Mouse (Mus musculus) T-helper 1 cell (primary cell): Measurements from ENCODE around the gene Il1f8.
"Not testable (repeated sequence)": the region's sequence is repeated elsewhere in the genome, so short reads cannot be mapped to it uniquely, and the experiment has no call there.

ENCODE experiments used
- in situ Hi-C: fragments of 300-600 bp; cut with MboI, MseI; formaldehyde crosslinking; loops from one replicate; pipeline ENCODE4 v1.15.1; 2025; ENCODE audit warnings: high pct_unique_total_duplicates

Il1f8 gene

DNA sequence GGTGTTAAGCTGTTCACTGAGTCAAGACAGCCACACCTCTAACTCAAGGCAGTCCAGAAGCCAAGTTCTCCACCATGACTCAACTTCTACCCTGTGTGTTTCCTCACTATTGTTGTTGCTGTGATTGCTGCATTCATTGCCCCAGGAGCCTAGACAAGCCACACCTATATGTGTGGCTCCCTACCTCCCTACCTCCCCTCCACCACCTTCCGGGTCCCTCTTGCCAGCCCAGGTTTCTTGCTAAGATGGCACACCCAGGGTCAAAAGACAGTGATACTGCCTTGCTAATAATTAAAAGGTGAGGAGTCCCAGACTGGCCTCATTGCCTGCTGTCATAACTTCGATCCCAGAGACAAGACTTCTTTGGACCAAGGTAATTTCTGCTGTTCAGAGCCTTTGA, at the start of gene Il1f8:
Gene Il1f8, plus strand, starts transcription at position 301 of the 400 bp plus-strand sequence.
- in situ Hi-C loops: no loop called here

DNA sequence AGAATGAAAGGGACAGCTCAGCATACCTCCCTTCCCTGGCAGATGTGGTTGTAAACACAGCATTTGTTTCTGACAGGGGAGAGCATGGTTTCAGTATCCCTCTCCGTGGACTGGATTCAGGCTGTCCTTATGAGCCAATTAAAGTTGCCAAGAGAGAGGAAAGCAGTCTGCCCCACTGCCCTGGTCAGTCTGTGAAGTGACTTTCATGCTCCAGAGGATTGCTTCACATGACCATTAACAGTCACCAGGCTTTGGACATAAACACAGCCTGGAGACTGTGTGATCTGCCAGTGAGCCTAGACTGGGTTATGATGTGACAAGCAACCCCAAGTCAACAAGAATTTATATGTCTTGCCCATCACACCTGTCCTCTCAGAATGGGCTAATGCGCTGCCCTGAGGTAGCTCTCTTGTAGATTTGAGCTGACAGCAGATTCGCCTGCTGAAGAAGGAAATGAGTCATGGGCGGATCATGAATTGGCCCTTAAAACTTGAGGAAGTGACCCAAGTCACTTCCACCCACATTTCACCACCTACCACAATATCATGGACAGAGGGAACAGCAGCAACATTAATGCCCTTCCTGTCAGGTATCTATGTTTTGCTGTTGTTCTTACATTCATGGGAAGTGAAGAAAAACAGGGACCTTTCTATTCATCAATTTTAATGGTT, 49.2 kb upstream of the Il1f8 start:
- in situ Hi-C loops: no loop called here

GRCm38 (mm10) chr2:24109085-24109484, 43.9 kb upstream of the Il1f8 start:
- in situ Hi-C loops: no loop called here

DNA sequence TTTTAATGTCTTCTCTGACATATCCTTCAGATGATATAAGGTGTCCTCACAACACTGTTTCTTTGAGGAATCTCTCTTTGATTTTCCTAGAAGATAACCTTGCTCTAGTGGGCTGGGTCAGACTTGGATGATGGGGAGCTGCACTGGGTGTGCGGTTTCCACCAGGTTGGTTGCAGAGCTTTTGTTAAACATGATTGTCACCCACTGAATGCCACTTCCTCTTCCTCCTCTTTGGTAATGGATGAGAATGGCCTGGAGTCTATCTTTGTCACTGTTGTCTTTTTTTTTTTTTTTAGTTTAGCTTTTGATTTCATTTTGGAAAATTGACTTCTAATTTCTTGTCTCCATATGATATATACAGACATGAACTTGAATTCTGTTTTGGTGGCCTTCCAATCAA, 18.6 kb upstream of the Il1f8 start:
- in situ Hi-C loops: no loop called here

- in situ Hi-C loops: not testable (repeated sequence)
Observed at GRCm38 (mm10) chr2:24181683-24182331, 28.8 kb downstream of the Il1f8 start.

DNA sequence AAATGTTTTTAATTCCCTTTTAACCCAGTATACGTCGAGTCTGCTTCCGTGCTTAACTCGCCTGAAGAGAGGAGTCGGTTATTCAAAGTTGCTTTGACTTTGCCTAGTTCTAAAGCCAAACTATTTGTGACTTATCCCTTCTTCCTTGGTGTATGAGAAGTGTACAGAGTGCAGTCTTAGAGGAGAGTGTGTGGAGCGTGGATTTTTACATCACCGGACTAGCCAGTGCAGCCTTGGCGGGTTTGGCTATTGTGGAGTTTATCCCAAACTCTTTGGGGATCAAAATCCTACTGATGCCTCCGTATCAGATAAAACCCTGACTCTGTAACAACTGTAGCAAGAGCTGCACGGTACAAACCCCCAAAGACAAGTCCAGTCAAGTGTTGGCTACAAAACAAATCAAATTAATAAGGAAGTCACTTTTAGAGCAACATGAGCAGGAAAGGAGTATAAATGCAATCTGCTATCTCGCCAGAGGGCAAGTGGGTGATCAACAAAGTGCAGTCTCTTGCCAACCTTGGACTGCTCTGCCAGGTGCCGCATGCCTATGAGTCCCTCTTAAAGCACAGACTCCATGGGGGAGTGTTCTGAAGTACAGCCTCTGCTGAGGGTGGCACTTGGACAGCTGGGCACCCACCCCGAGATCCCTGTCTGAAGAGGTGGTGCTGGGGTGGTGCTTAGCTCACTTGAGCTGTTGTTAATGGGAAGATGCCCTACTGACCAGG, 29.6 kb downstream of the Il1f8 start:
- in situ Hi-C loops: not testable (repeated sequence)

- in situ Hi-C loops: not testable (repeated sequence)
Observed at GRCm38 (mm10) chr2:24184092-24184491, 31.1 kb downstream of the Il1f8 start.

DNA sequence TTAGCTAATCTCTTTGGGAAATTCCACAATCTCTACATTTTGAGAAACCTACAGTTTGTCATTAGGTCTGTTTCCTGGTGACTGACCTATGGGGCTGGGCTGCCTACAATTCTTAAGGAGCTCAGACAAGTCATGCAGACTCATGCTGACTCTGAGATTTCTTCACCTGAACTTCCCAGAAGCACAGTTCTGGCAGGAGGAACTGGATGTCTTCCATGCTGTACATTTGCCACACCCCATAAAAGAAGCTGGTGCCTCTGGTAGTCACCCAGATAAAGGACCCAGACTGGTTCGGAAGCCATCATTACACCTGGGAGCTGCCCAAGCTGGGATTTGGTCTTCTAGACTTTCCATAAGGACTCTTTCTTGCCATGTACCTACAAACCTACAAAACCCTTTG, 33.2 kb downstream of the Il1f8 start, which contains the start of gene Il1f9:
Gene Il1f9, plus strand, starts transcription at position 301 of the 400 bp plus-strand sequence.
- in situ Hi-C loops: no loop called here

DNA sequence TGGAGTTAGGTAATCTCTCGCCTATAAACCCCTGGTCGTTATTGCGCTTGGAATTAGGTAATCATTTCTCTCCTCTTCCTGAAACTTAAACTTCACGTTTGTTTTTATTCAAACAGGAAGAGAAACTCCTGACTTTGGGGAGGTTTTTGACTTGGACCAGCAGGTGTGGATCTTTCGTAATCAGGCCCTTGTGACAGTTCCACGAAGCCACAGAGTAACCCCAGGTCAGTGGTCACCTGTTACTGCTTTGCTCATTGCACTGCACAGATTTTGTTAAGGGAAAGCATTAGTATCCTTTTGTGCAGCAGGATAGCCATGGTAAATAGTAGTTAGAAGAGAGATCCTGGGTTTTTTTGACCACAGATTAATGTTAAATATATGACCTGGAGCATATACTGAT, 34.6 kb downstream of the Il1f8 start:
- in situ Hi-C loops: no loop called here

- in situ Hi-C loops: no loop called here
Observed at GRCm38 (mm10) chr2:24188189-24188588, 35.2 kb downstream of the Il1f8 start.
